Mouse (Mus musculus) monocyte, adult 59 days (primary cell): ENCODE measurements around the gene 4931428F04Rik. TPM values are rescaled to one million over a fixed set of nuclear protein-coding genes. Genes with fewer than 3 reads are reported as not detected.

Experiments used
- total RNA-seq, 2 experiments: library from RNA; stranded (reverse); gene quantifications; one replicate each; pipeline ENCODE4 v1.2.4; 2023

The 4931428F04Rik gene
- 1 to 10 TPM; 1.5 to 3.4 TPM for total RNA-seq

GRCm38 (mm10) chr8:105289805-105290460 lies at the start of gene 4931428F04Rik:
4931428F04Rik (minus strand) TSS chr8:105289864.

DNA sequence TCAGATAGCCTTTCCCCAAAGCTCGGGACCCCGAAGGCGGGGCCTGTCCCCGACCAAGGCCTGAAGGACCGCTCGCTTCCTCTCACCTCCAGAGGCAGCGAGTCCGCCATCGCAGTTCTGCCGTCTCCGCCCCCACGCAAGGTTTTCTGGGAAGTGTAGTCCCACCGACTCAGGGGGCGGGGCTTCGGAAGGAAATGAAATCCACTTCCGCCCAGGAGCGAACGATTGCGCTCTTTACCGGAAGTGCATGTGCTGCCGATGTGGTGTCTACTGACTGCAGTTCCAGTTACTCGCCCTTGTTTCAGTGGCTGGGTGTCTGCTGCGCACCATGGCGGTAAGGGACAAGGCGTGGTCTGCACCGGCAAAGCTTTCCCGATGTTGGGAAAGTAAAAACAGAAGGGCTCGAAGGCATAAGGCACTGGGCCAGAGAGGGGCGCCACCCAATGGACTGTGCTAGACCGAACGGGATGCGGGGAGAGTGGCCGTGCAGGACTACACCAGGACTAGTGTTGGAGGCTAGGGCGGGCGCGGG lies 36.5 kb upstream of the 4931428F04Rik start, which contains the start of the genes Lrrc29 and Tmem208:
Lrrc29 (minus strand) TSS at position 138 of the 532 bp plus-strand sequence.
Tmem208 (plus strand) TSS at position 214 of the 532 bp plus-strand sequence.

GRCm38 (mm10) chr8:105305211-105306145 lies 15.8 kb upstream of the 4931428F04Rik start, which contains the start of gene Elmo3:
Elmo3 (plus strand) TSS chr8:105305601.

GRCm38 (mm10) chr8:105297511-105298192 lies 8.0 kb upstream of the 4931428F04Rik start, which contains the start of gene E2f4:
E2f4 (plus strand) TSS chr8:105297663.

GRCm38 (mm10) chr8:105295895-105296573 lies 6.4 kb upstream of the 4931428F04Rik start, which contains the start of gene Exoc3l:
Exoc3l (minus strand) TSS chr8:105296101.

GRCm38 (mm10) chr8:105275840-105276239 lies 13.8 kb downstream of the 4931428F04Rik start, which contains the start of gene Nol3:
Nol3 (plus strand) TSS chr8:105276140.

GRCm38 (mm10) chr8:105269461-105269947 lies 20.2 kb downstream of the 4931428F04Rik start, which contains the start of gene Hsf4:
Hsf4 (plus strand) TSS chr8:105269801.

GRCm38 (mm10) chr8:105264024-105264982 lies 25.4 kb downstream of the 4931428F04Rik start, which contains the start of the genes Tradd and Fbxl8:
Tradd (minus strand) TSS chr8:105264609.
Fbxl8 (plus strand) TSS chr8:105264648.

DNA sequence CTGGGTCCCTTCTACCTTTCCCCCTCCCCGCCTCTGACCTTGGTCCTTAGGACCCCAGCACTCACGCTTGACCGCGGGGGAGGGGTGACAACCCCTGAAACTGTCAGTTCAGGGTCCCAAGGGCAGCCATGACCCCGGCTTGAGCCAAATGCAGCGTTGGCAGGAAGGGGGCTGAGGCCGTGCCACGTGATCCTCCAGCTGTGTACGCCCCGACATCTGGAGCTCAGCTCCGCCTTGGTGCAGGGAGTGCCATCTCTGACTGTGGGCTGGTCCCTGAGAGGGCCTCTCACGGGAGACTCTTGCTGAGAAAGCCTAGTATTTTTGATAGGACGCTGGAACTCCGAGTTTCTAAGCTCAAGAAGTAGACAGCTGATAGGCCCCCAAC lies 34.7 kb downstream of the 4931428F04Rik start, which contains the start of gene B3gnt9:
B3gnt9 (minus strand) TSS at position 188 of the 385 bp plus-strand sequence.

Other genes with a start within 250 kb of the 4931428F04Rik start
- not detected for gene Ces3a, start 241.3 kb downstream of the 4931428F04Rik start, total RNA-seq
- not detected for gene Ces3b, start 206.1 kb downstream of the 4931428F04Rik start, total RNA-seq
- not detected for gene Ces4a, start 158.1 kb downstream of the 4931428F04Rik start, total RNA-seq
- 10 to 100 TPM; 79.9 to 88.1 TPM for gene Cbfb, start 119.2 kb downstream of the 4931428F04Rik start, total RNA-seq
- 10 to 100 TPM; 44.9 to 46.8 TPM for gene D230025D16Rik, start 64.7 kb downstream of the 4931428F04Rik start, total RNA-seq
- under 1 TPM; 0.21 to 0.42 TPM for gene B3gnt9, start 34.7 kb downstream of the 4931428F04Rik start, total RNA-seq
- 10 to 100 TPM; 24.2 to 28.7 TPM for gene Tradd, start 25.3 kb downstream of the 4931428F04Rik start, total RNA-seq
- gene Fbxl8, start 25.2 kb downstream of the 4931428F04Rik start, total RNA-seq: 1 to 10 TPM; 6.5 to 6.8 TPM
- gene Hsf4, start 20.1 kb downstream of the 4931428F04Rik start, total RNA-seq: 1 to 10 TPM in 1 of 2 experiments, under 1 TPM in 1; 0.43 to 1.1 TPM
- not detected for gene Nol3, start 13.7 kb downstream of the 4931428F04Rik start, total RNA-seq
- gene Exoc3l, start 6.2 kb upstream of the 4931428F04Rik start, total RNA-seq: 1 to 10 TPM in 1 of 2 experiments, not detected in 1; 1.6 TPM
- 10 to 100 TPM; 57.3 to 62.0 TPM for gene E2f4, start 7.8 kb upstream of the 4931428F04Rik start, total RNA-seq
- 1 to 10 TPM in 1 of 2 experiments, under 1 TPM in 1; 0.64 to 1.4 TPM for gene Elmo3, start 15.7 kb upstream of the 4931428F04Rik start, total RNA-seq
- 1 to 10 TPM; 3.6 to 4.0 TPM for gene Lrrc29, start 36.4 kb upstream of the 4931428F04Rik start, total RNA-seq
- 10 to 100 TPM; 37.7 to 41.4 TPM for gene Tmem208, start 36.5 kb upstream of the 4931428F04Rik start, total RNA-seq
- 100 to 1,000 TPM in 1 of 2 experiments, 10 to 100 TPM in 1; 97.1 to 105 TPM for gene Fhod1, start 58.1 kb upstream of the 4931428F04Rik start, total RNA-seq
- 1 to 10 TPM; 1.4 to 2.1 TPM for gene Slc9a5, start 59.0 kb upstream of the 4931428F04Rik start, total RNA-seq
- gene Plekhg4, start 83.4 kb upstream of the 4931428F04Rik start, total RNA-seq: under 1 TPM; 0.49 to 0.50 TPM
- 1 to 10 TPM; 1.3 to 1.7 TPM for gene Kctd19, start 123.6 kb upstream of the 4931428F04Rik start, total RNA-seq
- not detected for gene Lrrc36, start 123.7 kb upstream of the 4931428F04Rik start, total RNA-seq
- gene Tppp3, start 181.7 kb upstream of the 4931428F04Rik start, total RNA-seq: 100 to 1,000 TPM; 330 to 336 TPM
- 1 to 10 TPM; 7.5 to 7.6 TPM for gene Zdhhc1, start 207.0 kb upstream of the 4931428F04Rik start, total RNA-seq
- not detected for gene Hsd11b2, start 228.9 kb upstream of the 4931428F04Rik start, total RNA-seq